Mouse (Mus musculus) limb, embryonic 15.5 days (tissue): ENCODE data around the gene Krtap4-13. TPM values are rescaled to one million over a fixed set of nuclear protein-coding genes. Genes with fewer than 3 reads are reported as not detected.
"Not testable (repeated sequence)": the region's sequence is repeated elsewhere in the genome, so short reads cannot be mapped to it uniquely, and the experiment has no call there.

Source experiments
- ATAC-seq: fragments of 200-750 bp; cut with Nextera tagmentation; 2 replicates; pipeline ENCODE4 v1.8.0; 2017; ENCODE audit warnings: low read depth, moderate TSS enrichment; ENCODE audit not compliant: insufficient number of reproducible peaks, low FRiP score, low TSS enrichment
- H3K27ac ChIP-seq: fragments of 300-500 bp; sonication (generic); 2 replicates; pipeline ENCODE4 v1.5.1; 2015; ENCODE audit warnings: moderate library complexity, mild to moderate bottlenecking, inconsistent platforms
- H3K27me3 ChIP-seq: fragments of 300-500 bp; sonication (generic); 2 replicates; pipeline ENCODE4 v1.6.1; 2015; ENCODE audit warnings: inconsistent platforms
- H3K36me3 ChIP-seq: fragments of 300-500 bp; sonication (generic); 2 replicates; pipeline ENCODE4 v1.6.1; 2015; ENCODE audit warnings: inconsistent platforms
- H3K4me1 ChIP-seq: fragments of 300-500 bp; sonication (generic); 2 replicates; pipeline ENCODE4 v1.6.1; 2015; ENCODE audit warnings: inconsistent platforms
- H3K4me2 ChIP-seq: fragments of 300-500 bp; sonication (generic); 2 replicates; pipeline ENCODE4 v1.6.1; 2015; ENCODE audit warnings: mild to moderate bottlenecking, inconsistent platforms
- H3K4me3 ChIP-seq: fragments of 300-500 bp; sonication (generic); 2 replicates; pipeline ENCODE4 v1.5.1; 2015; ENCODE audit warnings: mild to moderate bottlenecking, inconsistent platforms
- H3K9ac ChIP-seq: fragments of 300-500 bp; sonication (generic); 2 replicates; pipeline ENCODE4 v1.6.1; 2015; ENCODE audit warnings: inconsistent platforms
- H3K9me3 ChIP-seq: fragments of 300-500 bp; sonication (generic); 2 replicates; pipeline ENCODE4 v1.6.1; 2016; ENCODE audit warnings: inconsistent platforms
- WGBS: fragments of 180-500 bp; shearing (Covaris S2); methylation state at CpG from one replicate; pipeline ENCODE4 v1.1.7; 2015; 5-methylcytosine and 5-hydroxymethylcytosine counted together
- polyA plus RNA-seq: library from polyadenylated mRNA; unstranded; fragments of >200 nt; fragmentation: Nextera tagmentation; extraction: Ambion mirVana; gene quantifications from 2 replicates; pipeline ENCODE4 v1.2.1, GENCODE M21; 2015

Krtap4-13 gene
- polyA plus RNA-seq, result not detected in 2 replicates

- ATAC-seq, H3K36me3 ChIP-seq, H3K9ac ChIP-seq, H3K9me3 ChIP-seq, H3K27ac ChIP-seq, H3K4me3 ChIP-seq, H3K4me1 ChIP-seq, H3K4me2 ChIP-seq, H3K27me3 ChIP-seq: not testable (repeated sequence)
Measured at GRCm38 (mm10) chr11:99809792-99810191, at the start of gene Krtap4-13. TSS of gene Krtap4-13 (minus strand) at chr11:99809892.

GRCm38 (mm10) chr11:99858761-99859160 is 49.1 kb upstream of the Krtap4-13 start:
- H3K9me3 ChIP-seq, result no peaks in the 10 kb centered on the region
- no peak overlapping the region for H3K9ac ChIP-seq
- H3K36me3 ChIP-seq, result no peaks in the 10 kb centered on the region
- ATAC-seq, result no peak
- WGBS, result 70% methylated on average over 2 of the region's 2 CpGs
- H3K4me3 ChIP-seq, result no peak overlapping the region
- no peak overlapping the region for H3K27ac ChIP-seq
- H3K4me2 ChIP-seq, result no peak overlapping the region
- H3K4me1 ChIP-seq, result no peaks in the 10 kb centered on the region
- no peaks in the 10 kb centered on the region for H3K27me3 ChIP-seq

DNA sequence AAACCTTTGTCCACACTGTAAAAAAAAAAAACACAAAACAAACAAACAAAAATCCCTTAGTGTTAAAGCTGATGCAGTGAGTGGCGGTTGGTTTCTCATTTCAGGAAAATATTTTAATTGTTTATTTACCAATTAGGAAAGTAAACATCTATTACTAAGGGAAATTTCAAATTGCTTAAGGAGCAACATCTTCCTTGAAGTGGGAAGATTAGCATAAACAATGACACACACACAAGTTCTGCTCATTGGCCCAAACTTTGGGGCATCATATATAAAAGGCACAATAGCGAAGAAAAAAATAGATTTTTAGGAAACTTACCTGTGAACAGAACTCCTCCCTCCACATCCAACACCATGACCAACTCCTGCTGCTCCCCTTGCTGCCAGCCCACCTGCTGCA is 47.9 kb upstream of the Krtap4-13 start, which contains the start of gene Gm11568:
TSS of gene Gm11568 (plus strand) at position 301 of the 400 bp plus-strand sequence.
- no peak within 1 kb of the TSS for H3K4me2 ChIP-seq
- 80% methylated on average over 2 of the region's 2 CpGs for WGBS
- no peak within 1 kb of the TSS for H3K4me3 ChIP-seq
- ATAC-seq, result no peak
- H3K4me1 ChIP-seq, result no peaks in the 10 kb centered on the region
- no peaks in the 10 kb centered on the region for H3K9me3 ChIP-seq
- no peak within 1 kb of the TSS for H3K27ac ChIP-seq
- no peaks in the 10 kb centered on the region for H3K36me3 ChIP-seq
- H3K9ac ChIP-seq, result no peak within 1 kb of the TSS
- no peaks in the 10 kb centered on the region for H3K27me3 ChIP-seq

DNA sequence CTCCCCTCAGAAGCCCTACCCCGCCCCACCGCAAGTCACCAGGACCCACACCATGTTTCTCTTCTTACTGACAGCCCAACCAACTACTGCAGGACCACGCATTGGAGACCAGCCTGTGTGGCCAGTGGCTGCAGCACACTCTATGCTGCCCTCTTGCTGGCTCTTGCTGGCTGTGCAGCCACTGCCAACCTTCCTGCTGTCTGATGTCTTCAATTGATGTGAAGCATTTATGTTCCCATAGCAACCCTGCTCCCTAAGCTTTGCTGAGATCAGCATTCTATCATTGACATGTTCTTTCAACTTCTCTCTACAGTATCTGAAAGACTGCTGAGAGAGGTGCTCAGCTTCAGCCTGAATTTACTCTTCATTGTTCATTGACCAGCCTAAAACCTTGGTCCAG is 44.4 kb upstream of the Krtap4-13 start:
- Histone ChIP-seq H3K4me3 (no peak overlapping the region), H3K9me3 (no peaks in the 10 kb centered on the region), H3K4me2 (no peak overlapping the region), H3K4me1 (no peaks in the 10 kb centered on the region), H3K36me3 (no peaks in the 10 kb centered on the region), H3K27ac (no peak overlapping the region), H3K9ac (no peak overlapping the region), H3K27me3 (no peaks in the 10 kb centered on the region)
- WGBS, result 61% methylated on average over 3 of the region's 3 CpGs
- ATAC-seq, result no peak

- H3K4me1 ChIP-seq, result no peaks in the 10 kb centered on the region
- ATAC-seq, result no peak
- no peak within 1 kb of the TSS for H3K9ac ChIP-seq
- no peaks in the 10 kb centered on the region for H3K36me3 ChIP-seq
- no peak within 1 kb of the TSS for H3K27ac ChIP-seq
- no peaks in the 10 kb centered on the region for H3K9me3 ChIP-seq
- H3K27me3 ChIP-seq, result no peaks in the 10 kb centered on the region
- no peak within 1 kb of the TSS for H3K4me2 ChIP-seq
- H3K4me3 ChIP-seq, result no peak within 1 kb of the TSS
Measured at GRCm38 (mm10) chr11:99851508-99851907, 41.8 kb upstream of the Krtap4-13 start, which contains the start of gene Krtap4-16. TSS of gene Krtap4-16 (minus strand) at chr11:99851608.

DNA sequence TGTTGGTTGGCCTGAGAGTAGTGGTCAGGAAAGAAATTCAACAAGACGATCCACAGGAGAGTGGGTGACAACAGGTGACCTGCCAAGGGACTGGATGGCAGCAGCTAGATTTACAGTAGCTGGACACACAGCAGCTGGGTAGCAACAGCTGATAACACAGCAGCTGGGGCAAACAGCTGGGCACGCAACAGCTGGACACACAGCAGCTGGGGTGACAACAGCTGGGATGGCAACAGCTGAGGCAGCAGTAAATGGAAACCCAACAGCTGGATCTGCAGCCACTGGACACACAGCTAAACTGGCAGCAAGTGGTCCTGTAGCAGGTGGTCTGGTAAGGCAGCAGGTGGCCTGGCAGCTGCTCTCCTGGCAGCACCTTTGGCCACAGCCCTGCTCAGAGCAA is 37.1 kb upstream of the Krtap4-13 start:
- Histone ChIP-seq H3K27me3 (no peaks in the 10 kb centered on the region), H3K4me1 (no peaks in the 10 kb centered on the region), H3K9ac (no peak overlapping the region), H3K9me3 (no peaks in the 10 kb centered on the region), H3K27ac (no peak overlapping the region), H3K36me3 (no peaks in the 10 kb centered on the region), H3K4me3 (no peak overlapping the region), H3K4me2 (no peak overlapping the region)
- WGBS, result 86% methylated on average over 2 of the region's 2 CpGs
- ATAC-seq, result no peak

GRCm38 (mm10) chr11:99842185-99842584 is 32.5 kb upstream of the Krtap4-13 start:
- 32% methylated on average over 1 of the region's 1 CpGs for WGBS
- Histone ChIP-seq H3K27ac (no peak overlapping the region), H3K4me2 (no peak overlapping the region), H3K4me1 (no peaks in the 10 kb centered on the region), H3K4me3 (no peak overlapping the region), H3K9me3 (no peaks in the 10 kb centered on the region), H3K36me3 (no peaks in the 10 kb centered on the region), H3K27me3 (no peaks in the 10 kb centered on the region), H3K9ac (no peak overlapping the region)
- ATAC-seq, result no peak

- no peak for ATAC-seq
- 63% methylated on average over 1 of the region's 1 CpGs for WGBS
Measured at GRCm38 (mm10) chr11:99837966-99838365, 28.3 kb upstream of the Krtap4-13 start, which contains the start of gene 2300003K06Rik. TSS of gene 2300003K06Rik (minus strand) at chr11:99838066.

GRCm38 (mm10) chr11:99815566-99815965 is 5.9 kb upstream of the Krtap4-13 start, which contains the start of gene Gm11564:
TSS of gene Gm11564 (minus strand) at chr11:99815666.
- ATAC-seq, result not testable (repeated sequence)

More at GRCm38 (mm10) chr11:99837966-99838365, 28.3 kb upstream of the Krtap4-13 start, which contains the start of gene 2300003K06Rik:
- Histone ChIP-seq H3K4me2 (no peak within 1 kb of the TSS), H3K27ac (no peak within 1 kb of the TSS), H3K9me3 (no peaks in the 10 kb centered on the region), H3K4me3 (no peak within 1 kb of the TSS), H3K4me1 (no peaks in the 10 kb centered on the region), H3K36me3 (no peaks in the 10 kb centered on the region), H3K9ac (no peak within 1 kb of the TSS), H3K27me3 (no peaks in the 10 kb centered on the region)

DNA sequence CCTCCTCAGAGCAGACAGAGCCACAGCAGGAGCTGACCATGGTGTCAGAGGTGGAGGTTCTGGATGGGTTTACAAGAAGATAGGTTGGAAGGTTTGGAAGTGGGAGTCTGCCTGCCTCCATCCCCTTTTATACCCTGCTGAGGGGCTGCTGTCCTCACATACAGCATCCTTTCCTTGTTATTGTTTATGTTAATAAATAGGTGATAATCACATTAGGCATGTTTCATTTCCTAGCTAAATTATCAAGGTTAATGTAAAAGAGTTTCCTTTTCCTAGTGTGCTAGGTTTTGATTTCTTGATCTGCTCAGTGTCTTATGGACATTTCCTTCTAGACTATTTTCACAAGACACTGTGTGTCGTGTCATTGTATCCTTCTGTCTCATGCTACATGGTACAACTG is 5.3 kb downstream of the Krtap4-13 start, which contains the start of gene Gm11554:
TSS of gene Gm11554 (minus strand) at position 101 of the 400 bp plus-strand sequence.
- not testable (repeated sequence) for ATAC-seq, H3K9ac ChIP-seq, H3K4me2 ChIP-seq, H3K36me3 ChIP-seq, H3K27me3 ChIP-seq, H3K27ac ChIP-seq, H3K9me3 ChIP-seq, H3K4me1 ChIP-seq, H3K4me3 ChIP-seq
- WGBS, result no CpG with 5 or more reads among the region's 1 CpGs

More at GRCm38 (mm10) chr11:99815566-99815965, 5.9 kb upstream of the Krtap4-13 start, which contains the start of gene Gm11564:
- H3K27me3 ChIP-seq, H3K4me1 ChIP-seq, H3K9ac ChIP-seq, H3K27ac ChIP-seq, H3K36me3 ChIP-seq, H3K4me2 ChIP-seq, H3K9me3 ChIP-seq, H3K4me3 ChIP-seq: not testable (repeated sequence)
- WGBS, result 78% methylated on average over 2 of the region's 2 CpGs

DNA sequence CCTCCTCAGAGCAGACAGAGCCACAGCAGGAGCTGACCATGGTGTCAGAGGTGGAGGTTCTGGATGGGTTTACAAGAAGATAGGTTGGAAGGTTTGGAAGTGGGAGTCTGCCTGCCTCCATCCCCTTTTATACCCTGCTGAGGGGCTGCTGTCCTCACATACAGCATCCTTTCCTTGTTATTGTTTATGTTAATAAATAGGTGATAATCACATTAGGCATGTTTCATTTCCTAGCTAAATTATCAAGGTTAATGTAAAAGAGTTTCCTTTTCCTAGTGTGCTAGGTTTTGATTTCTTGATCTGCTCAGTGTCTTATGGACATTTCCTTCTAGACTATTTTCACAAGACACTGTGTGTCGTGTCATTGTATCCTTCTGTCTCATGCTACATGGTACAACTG is 10.9 kb downstream of the Krtap4-13 start, which contains the start of gene Gm11569:
TSS of gene Gm11569 (minus strand) at position 101 of the 400 bp plus-strand sequence.
- H3K36me3 ChIP-seq, H3K9me3 ChIP-seq, H3K27ac ChIP-seq, ATAC-seq, H3K4me2 ChIP-seq, H3K4me3 ChIP-seq, H3K9ac ChIP-seq, H3K27me3 ChIP-seq, H3K4me1 ChIP-seq: not testable (repeated sequence)
- WGBS, result no CpG with 5 or more reads among the region's 1 CpGs

DNA sequence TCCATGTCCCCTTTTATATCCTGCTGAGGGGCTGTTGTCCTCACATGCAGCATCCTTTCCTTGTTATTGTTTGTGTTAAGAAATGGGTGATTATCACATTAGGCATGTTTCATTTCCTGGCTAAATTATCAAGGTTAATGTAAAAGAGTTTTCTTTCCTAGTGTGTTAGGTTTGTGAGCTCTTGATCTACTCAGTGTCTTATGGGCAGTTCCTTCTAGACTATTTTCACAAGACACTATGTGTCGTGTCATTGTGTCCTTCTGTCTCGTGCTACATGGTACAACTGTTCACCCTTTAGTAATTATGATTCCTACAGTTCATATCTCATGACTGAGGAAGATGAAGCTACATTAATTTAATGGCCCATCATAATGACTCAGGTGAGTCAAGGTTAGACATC is 16.3 kb downstream of the Krtap4-13 start, which contains the start of gene Gm11596:
TSS of gene Gm11596 (minus strand) at position 101 of the 400 bp plus-strand sequence.
- H3K9me3 ChIP-seq, result no peaks in the 10 kb centered on the region
- no peaks in the 10 kb centered on the region for H3K4me1 ChIP-seq
- ATAC-seq, result no peak
- WGBS, result 73% methylated on average over 2 of the region's 2 CpGs
- H3K27ac ChIP-seq, result no peak within 1 kb of the TSS
- no peak within 1 kb of the TSS for H3K4me2 ChIP-seq
- H3K4me3 ChIP-seq, result no peak within 1 kb of the TSS
- H3K27me3 ChIP-seq, result 0 out of 2 replicates have a peak, but pooled peaks cover 3% of the 10 kb centered on the region
- no peak within 1 kb of the TSS for H3K9ac ChIP-seq
- no peaks in the 10 kb centered on the region for H3K36me3 ChIP-seq

GRCm38 (mm10) chr11:99784900-99785299 is 24.8 kb downstream of the Krtap4-13 start, which contains the start of gene Krtap4-9:
TSS of gene Krtap4-9 (plus strand) at chr11:99785200.
- not testable (repeated sequence) for H3K36me3 ChIP-seq, H3K4me1 ChIP-seq, ATAC-seq, H3K9me3 ChIP-seq, H3K27ac ChIP-seq, H3K27me3 ChIP-seq, H3K9ac ChIP-seq, H3K4me3 ChIP-seq, H3K4me2 ChIP-seq
